Mouse (Mus musculus): ENCODE data around the gene Slc25a43. TPM values are rescaled to one million over a fixed set of nuclear protein-coding genes. Genes with fewer than 3 reads are reported as not detected.

Gene Slc25a43
- total and polyA plus RNA-seq, 3 experiments = 1.2 to 1.7 (median 1.5) TPM

- Histone ChIP-seq H3K4me2 (ENCODE audit: insufficient read depth, low read depth, poor library complexity, severe bottlenecking) (no peak overlapping the region), H3K36me3 (replicated peaks in 1 of 2; ENCODE audit: control insufficient read depth in 1 of 2, insufficient read depth in 1 of 2, low read length in 1 of 2) (peaks cover 0 to 5% of the 10 kb centered on the region in 2 experiments), H3K9ac (ENCODE audit: insufficient read depth, low read depth) (no peak overlapping the region), H3K27me3 (replicated peaks) (no peaks in the 10 kb centered on the region), H3K4me1 (ENCODE audit: control insufficient read depth in 1 of 2, insufficient read depth in 2 of 2) (peaks cover 4 to 16% of the 10 kb centered on the region in 2 experiments), H3K4me3 (replicated peaks in 1 of 3; ENCODE audit: low read depth in 2 of 3, low read length in 2 of 3, poor library complexity in 1 of 3) (no peak overlapping the region), H3K27ac (ENCODE audit: insufficient read depth, low read depth) (no peak overlapping the region), H3K9me3 (replicated peaks; ENCODE audit: low read length) (no peaks in the 10 kb centered on the region), H3K79me2 (replicated peaks; ENCODE audit: control insufficient read depth, extremely low read depth, insufficient read depth, poor library complexity, severe bottlenecking) (no peaks in the 10 kb centered on the region)
- DNase-seq (ENCODE audit: extremely low read depth) = no peak
- dilution Hi-C loops (cut with MboI; ENCODE audit: extremely low pct_ligation_motif_present, extremely low pct_unique_long_range_greater_than_20kb, low sequenced_read_pairs) (no loop called here), in situ Hi-C loops (cut with MboI; ENCODE audit: low pct_ligation_motif_present, low pct_unique_long_range_greater_than_20kb, low sequenced_read_pairs) (loop anchor here (10.0 kb wide), 1 partner anchor 81 kb away; the partner anchor contains the start of gene Nkrf)
- TF ChIP-seq MAX (IDR thresholded peaks at IDR 0.05; ENCODE audit: low read length) (no peak), GABPA (IDR thresholded peaks at IDR 0.05; ENCODE audit: insufficient replicate concordance, low read depth, low read length) (no peak), SMC3 (IDR thresholded peaks at IDR 0.05; ENCODE audit: low read depth, low read length) (no peak), KAT2A (IDR thresholded peaks at IDR 0.05; ENCODE audit: insufficient replicate concordance, low read length) (no peak), MEF2A (IDR thresholded peaks at IDR 0.05; ENCODE audit: borderline replicate concordance, low read depth, low read length) (no peak), CTCF (conservative IDR thresholded peaks at IDR 0.05 in 1 of 2, IDR thresholded peaks at IDR 0.05 in 1 of 2; ENCODE audit: low read depth in 2 of 2, low read length in 2 of 2) (no peak), HCFC1 (IDR thresholded peaks at IDR 0.05; ENCODE audit: low read depth, low read length) (no peak), POLR2A (IDR thresholded peaks at IDR 0.05; ENCODE audit: low read depth, low read length) (no peak), CHD2 (IDR thresholded peaks at IDR 0.05; ENCODE audit: low read length) (no peak), TBP (conservative IDR thresholded peaks at IDR 0.05; ENCODE audit: low read depth, low read length) (no peak), BHLHE40 (IDR thresholded peaks at IDR 0.05; ENCODE audit: low read depth, low read length) (no peak), MYC (IDR thresholded peaks at IDR 0.05; ENCODE audit: low read depth, low read length) (no peak), NRF1 (IDR thresholded peaks at IDR 0.05; ENCODE audit: low read depth, low read length) (no peak), MXI1 (IDR thresholded peaks at IDR 0.05; ENCODE audit: low read depth, low read length) (no peak), TCF12 (IDR thresholded peaks at IDR 0.05; ENCODE audit: low read depth, low read length) (no peak), SIN3A (IDR thresholded peaks at IDR 0.05; ENCODE audit: low read length) (no peak), UBTF (IDR thresholded peaks at IDR 0.05; ENCODE audit: low read depth, low read length) (no peak), ZKSCAN1 (IDR thresholded peaks at IDR 0.05; ENCODE audit: borderline replicate concordance, low read depth, low read length) (no peak)
These were observed 80.7 kb downstream of the Slc25a43 start for GRCm38 (mm10) chrX:36823932-36824711.

- H3K27ac ChIP-seq (ENCODE audit: insufficient read depth, low read depth) = no peak overlapping the region
- H3K9ac ChIP-seq (ENCODE audit: insufficient read depth, low read depth) = no peak overlapping the region
- peaks cover 4 to 16% of the 10 kb centered on the region in 2 experiments for H3K4me1 ChIP-seq (ENCODE audit: control insufficient read depth in 1 of 2, insufficient read depth in 2 of 2)
- no peaks in the 10 kb centered on the region for H3K9me3 ChIP-seq (replicated peaks; ENCODE audit: low read length)
- no peaks in the 10 kb centered on the region for H3K79me2 ChIP-seq (replicated peaks; ENCODE audit: control insufficient read depth, extremely low read depth, insufficient read depth, poor library complexity, severe bottlenecking)
- in situ Hi-C loops (cut with MboI; ENCODE audit: low pct_ligation_motif_present, low pct_unique_long_range_greater_than_20kb, low sequenced_read_pairs) (loop anchor here (10.0 kb wide), 1 partner anchor 80 kb away; the partner anchor contains the start of gene Nkrf), dilution Hi-C loops (cut with MboI; ENCODE audit: extremely low pct_ligation_motif_present, extremely low pct_unique_long_range_greater_than_20kb, low sequenced_read_pairs) (no loop called here)
- H3K36me3 ChIP-seq (replicated peaks in 1 of 2; ENCODE audit: control insufficient read depth in 1 of 2, insufficient read depth in 1 of 2, low read length in 1 of 2) = peaks cover 0 to 8% of the 10 kb centered on the region in 2 experiments
- DNase-seq (ENCODE audit: extremely low read depth) = no peak
- TF ChIP-seq CHD2 (IDR thresholded peaks at IDR 0.05; ENCODE audit: low read length) (no peak), CTCF (conservative IDR thresholded peaks at IDR 0.05 in 1 of 2, IDR thresholded peaks at IDR 0.05 in 1 of 2; ENCODE audit: low read depth in 2 of 2, low read length in 2 of 2) (no peak), MAZ (IDR thresholded peaks at IDR 0.05; ENCODE audit: low read depth, low read length) (no peak), HCFC1 (IDR thresholded peaks at IDR 0.05; ENCODE audit: low read depth, low read length) (no peak), JUN (IDR thresholded peaks at IDR 0.05; ENCODE audit: insufficient read depth, low read depth, low read length) (no peak), NRF1 (IDR thresholded peaks at IDR 0.05; ENCODE audit: low read depth, low read length) (no peak), POLR2A (IDR thresholded peaks at IDR 0.05; ENCODE audit: low read depth, low read length) (no peak), NELFE (IDR thresholded peaks at IDR 0.05; ENCODE audit: low read depth, low read length) (no peak), ZKSCAN1 (IDR thresholded peaks at IDR 0.05; ENCODE audit: borderline replicate concordance, low read depth, low read length) (no peak), RCOR1 (conservative IDR thresholded peaks at IDR 0.05; ENCODE audit: low read depth, low read length) (no peak), MAFK (IDR thresholded peaks at IDR 0.05; ENCODE audit: insufficient replicate concordance, low read length) (no peak), MXI1 (IDR thresholded peaks at IDR 0.05; ENCODE audit: low read depth, low read length) (no peak), SMC3 (IDR thresholded peaks at IDR 0.05; ENCODE audit: low read depth, low read length) (no peak), KAT2A (IDR thresholded peaks at IDR 0.05; ENCODE audit: insufficient replicate concordance, low read length) (no peak), EP300 (IDR thresholded peaks at IDR 0.05; ENCODE audit: low read length) (no peak), SIN3A (IDR thresholded peaks at IDR 0.05; ENCODE audit: low read length) (no peak), ZNF384 (IDR thresholded peaks at IDR 0.05; ENCODE audit: low read depth, low read length) (no peak), ZMIZ1 (IDR thresholded peaks at IDR 0.05; ENCODE audit: low read depth, low read length) (no peak), MYC (IDR thresholded peaks at IDR 0.05; ENCODE audit: low read depth, low read length) (no peak), CHD1 (IDR thresholded peaks at IDR 0.05; ENCODE audit: low read depth, low read length) (no peak)
- no peak overlapping the region for H3K4me2 ChIP-seq (ENCODE audit: insufficient read depth, low read depth, poor library complexity, severe bottlenecking)
- no peaks in the 10 kb centered on the region for H3K27me3 ChIP-seq (replicated peaks)
- H3K4me3 ChIP-seq (replicated peaks in 1 of 3; ENCODE audit: low read depth in 2 of 3, low read length in 2 of 3, poor library complexity in 1 of 3) = no peak overlapping the region
These were observed 81.6 kb downstream of the Slc25a43 start for GRCm38 (mm10) chrX:36825032-36825431.
